Mouse (Mus musculus): ENCODE results near the gene Clca1.
"Not testable (repeated sequence)": the region's sequence is repeated elsewhere in the genome, so short reads cannot be mapped to it uniquely, and the experiment has no call there.

Clca1 gene

DNA sequence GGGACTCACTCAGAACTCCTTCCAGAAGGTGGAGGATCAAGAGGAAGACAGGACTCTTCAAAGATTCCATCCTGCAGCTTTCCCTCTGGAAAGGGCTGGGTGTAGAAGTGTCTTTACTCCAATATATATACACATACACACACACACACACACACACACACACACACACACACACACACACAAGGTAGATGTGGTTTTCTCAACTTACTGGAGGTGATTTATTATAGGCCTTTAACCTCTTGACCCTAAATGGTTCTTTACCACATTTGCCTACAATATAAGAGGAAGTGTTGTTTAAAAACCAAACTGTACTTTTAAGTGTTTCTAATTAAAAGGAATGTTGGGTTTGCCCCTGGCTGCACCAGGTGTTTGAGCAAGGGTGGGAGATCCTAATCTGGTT, at the start of gene Clca1:
Gene Clca1 (minus strand): TSS at position 101 of the 400 bp plus-strand sequence.
- no peak for DNase-seq (ENCODE audit: low spot score)

DNA sequence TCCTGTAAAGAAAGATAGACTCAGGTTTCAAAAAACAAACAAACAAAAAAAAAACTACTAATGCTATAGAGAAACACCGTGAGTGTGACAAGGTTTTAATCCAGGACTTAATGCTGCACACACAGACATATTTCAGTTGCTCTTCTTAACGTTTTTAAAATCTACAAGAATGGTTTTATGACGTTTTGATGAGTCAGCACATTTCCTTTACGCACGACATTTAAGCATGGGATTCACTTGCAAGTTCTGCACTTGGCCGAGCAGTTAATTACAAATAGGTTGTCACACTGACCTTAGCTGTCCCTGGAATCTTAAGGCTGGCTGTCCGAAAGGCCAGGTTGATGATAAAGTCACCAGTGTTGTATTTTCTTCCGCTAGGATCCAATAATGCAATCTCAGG, 48.3 kb upstream of the Clca1 start:
- DNase-seq (ENCODE audit: low spot score), result no peak

DNA sequence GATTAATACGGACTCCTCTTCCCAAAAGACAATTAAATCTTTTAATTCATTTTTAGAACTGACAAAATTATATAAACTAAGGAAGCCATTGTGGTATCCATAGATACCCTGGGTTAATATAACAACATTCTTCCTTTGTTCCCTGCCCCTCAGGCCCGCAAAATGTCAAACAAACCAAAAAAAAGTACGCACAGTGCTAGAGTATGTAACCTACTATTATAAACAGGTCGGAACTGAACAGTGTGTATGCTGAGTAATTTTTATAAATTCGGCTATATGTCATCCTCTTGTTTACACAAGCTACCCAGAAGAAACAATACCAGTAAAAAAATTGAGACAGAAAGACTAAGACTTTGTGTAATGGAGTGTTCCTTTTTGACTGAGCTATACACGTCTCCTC, 45.8 kb upstream of the Clca1 start:
- no peak for DNase-seq (ENCODE audit: low spot score)

DNA sequence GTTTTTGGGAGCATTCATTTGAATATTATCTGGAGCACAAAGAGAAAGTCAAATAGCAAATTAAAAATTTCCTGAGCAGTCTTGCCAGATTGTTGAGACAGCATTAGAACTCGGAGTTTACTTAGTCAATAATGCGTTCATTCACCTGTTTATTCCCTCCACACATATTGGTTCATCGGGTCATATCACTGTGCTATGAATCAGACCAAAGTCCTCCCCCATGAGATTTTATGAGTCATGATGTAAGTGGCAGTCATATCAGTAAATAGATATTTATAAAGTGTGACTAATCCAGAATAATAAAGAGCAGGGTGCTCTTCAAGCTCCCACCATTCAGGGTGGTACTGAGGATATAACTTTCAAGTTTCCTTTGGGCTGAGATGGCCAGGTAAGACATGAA, 39.8 kb upstream of the Clca1 start:
- no peak for DNase-seq (ENCODE audit: low spot score)

DNA sequence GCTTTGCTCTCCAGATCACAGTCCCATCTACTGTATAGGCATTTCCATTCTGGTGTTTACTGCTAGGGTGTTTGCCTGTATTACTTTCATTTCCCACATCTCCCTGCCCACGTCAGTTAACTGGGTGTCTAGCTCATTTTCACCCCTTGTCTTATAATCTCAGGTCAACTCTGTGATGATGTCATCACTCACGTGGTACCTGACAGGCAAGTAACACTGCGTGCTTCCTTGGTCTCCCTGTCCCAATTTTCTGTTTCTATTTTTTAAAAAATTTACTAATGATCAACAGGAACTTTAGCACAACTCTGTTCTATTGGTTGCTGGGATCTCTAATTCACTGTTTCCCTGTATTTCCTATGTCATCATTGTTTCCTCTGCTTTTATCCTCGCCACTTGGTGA, 36.4 kb upstream of the Clca1 start:
- no peak for DNase-seq (ENCODE audit: low spot score)

DNA sequence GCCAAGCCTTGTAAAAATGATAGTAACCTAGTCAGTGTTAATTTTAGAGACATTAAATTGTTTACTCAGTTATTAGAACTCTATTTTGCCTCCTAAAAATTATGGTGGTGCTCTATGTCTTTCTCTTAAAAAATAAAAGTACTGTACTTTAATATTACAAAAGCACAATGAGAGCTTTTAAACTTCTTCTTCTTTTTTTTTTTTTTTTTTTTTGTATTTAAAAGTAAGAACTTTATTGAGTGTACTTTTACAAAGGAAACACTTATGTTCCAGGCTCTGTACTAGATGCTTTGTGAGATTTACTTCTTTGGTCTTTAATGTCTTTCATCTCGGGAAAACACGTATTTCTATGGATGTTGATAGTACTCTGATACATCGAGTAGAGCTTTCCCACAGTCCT, 22.6 kb upstream of the Clca1 start:
- DNase-seq (ENCODE audit: low spot score), result not testable (repeated sequence)

DNA sequence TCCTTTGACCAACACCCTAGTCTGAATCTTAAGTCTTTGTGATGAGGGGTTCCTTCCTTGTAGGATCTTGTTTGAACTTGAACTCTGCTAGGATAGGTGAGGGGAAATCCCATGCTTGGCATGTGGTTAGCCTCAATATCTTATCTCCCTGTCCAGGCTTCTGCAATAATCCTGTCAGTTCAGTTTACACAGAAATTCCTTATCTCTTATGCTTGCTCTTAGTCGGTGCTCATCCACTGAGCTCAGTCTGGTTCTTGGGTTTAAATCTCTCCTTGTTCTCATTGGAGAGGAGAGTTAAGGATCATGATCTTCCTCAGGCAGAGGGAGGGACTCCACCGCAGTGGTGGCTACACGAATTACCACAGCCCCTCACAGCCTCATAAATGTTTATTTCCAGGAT, 17.2 kb upstream of the Clca1 start:
- DNase-seq (ENCODE audit: low spot score), result no peak

DNA sequence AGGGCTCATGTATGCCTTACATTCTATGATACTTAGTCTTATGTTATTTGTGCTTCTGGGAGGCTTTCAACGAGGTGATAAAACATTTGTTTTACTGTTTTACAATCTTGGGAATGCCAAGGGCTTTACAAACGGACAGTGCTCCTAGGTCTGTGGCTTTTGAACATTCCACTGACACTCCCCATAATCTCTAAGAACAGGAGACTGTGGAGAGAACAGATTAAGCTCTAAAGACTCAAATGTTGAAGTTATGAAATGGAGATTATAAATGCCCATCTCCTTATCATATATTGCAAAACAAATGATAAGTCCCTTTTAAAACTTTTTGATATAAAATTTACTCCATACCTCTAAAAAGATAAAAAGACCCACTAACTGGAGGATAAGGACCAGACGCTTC, 6.2 kb upstream of the Clca1 start:
- DNase-seq (ENCODE audit: low spot score), result no peak

DNA sequence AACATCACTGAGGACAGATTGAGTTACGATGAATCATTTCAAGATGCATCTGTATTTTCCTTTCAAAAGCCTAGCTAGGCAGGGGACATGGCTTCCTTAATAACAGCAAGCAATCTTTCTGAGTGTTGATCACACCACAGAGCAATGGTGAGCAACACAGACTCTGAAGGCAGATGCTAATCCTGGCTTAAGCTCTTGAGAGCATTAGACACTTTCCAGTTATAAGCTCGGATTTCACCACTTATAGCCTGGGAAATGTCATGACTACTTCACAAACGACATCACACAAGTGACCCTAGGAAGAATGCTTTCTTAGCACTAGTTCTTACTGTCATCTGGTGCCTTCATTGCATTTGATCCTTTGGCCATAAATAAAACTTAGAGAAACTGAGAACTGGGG, 4.5 kb downstream of the Clca1 start:
- DNase-seq (ENCODE audit: low spot score), result no peak

DNA sequence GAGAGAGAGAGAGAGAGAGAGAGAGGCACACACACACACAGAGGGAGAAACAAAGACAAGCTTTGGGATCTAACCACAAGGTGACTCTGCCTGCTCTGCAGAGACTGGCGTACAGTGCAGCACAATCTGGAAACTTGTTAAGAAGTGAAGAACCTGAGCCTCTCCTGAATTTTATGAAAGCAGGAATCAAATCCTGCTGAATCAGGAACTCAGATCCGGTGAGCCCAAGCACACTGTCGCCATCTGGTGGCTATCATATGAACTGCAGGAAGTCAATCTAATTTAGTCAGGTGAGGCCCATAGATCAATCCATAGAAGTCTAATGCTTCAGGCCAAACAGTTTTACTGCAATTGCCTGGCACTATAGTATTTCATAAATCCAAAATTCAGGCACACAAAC, 5.8 kb downstream of the Clca1 start:
- peak; percentile 35 for DNase-seq (ENCODE audit: low spot score)

DNA sequence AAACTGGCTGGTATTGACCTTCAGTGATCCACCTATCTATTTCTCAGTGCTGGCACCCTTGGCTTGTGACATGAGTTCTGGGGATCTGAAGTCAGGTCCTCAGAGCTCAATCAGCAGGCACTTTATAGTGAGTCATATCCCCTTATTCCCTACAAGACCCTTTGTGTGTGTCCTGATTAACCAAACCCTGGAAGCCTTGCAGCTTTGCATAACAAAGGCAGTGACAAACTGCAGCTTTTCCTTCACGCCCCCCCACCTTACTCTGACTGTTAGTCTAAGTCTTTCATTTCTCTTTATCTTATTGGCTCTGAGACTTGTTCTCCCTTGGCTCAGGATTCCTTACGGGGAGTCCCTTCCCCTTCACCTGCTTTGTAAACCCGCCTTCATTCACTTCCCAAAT, 14.8 kb downstream of the Clca1 start:
- DNase-seq (ENCODE audit: low spot score), result no peak

DNA sequence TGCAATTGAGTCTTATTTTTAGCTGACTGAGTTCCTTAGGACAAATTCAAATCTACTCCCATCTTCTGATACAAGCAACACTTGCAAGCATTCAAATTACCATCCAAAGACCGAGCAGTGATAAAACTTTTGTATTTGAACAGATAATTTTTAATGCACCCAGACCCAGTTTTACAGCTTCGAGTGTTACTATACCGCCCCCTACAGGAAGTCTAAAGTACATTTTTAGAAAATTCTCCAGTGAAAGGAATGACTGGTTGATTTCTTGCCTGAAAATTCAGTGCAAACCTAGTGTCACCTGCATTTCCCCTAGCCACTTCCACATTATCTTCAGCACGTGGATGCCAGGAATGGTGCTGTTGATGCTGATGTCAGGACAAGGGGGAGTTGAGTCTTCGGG, 28.2 kb downstream of the Clca1 start:
- no peak for DNase-seq (ENCODE audit: low spot score)

DNA sequence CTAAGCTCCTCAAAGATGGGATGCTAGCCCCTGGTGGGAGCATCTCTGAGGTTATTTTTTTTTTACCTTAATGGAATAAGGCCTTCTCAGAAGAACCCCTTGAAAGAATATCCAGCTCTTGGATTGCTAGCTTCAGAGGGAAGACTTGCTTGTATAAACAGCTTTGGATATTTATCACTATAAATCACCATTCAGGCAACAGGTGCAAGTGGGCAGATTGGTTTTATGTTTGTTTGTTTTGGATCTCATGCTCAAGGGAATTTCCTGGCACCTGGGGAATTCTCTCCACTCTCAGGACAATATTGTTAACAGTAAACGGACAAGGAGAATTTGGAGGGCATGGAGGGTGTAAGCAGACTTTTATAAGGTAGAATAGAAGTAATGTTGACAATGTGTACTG, 31.7 kb downstream of the Clca1 start:
- DNase-seq (ENCODE audit: low spot score), result no peak

DNA sequence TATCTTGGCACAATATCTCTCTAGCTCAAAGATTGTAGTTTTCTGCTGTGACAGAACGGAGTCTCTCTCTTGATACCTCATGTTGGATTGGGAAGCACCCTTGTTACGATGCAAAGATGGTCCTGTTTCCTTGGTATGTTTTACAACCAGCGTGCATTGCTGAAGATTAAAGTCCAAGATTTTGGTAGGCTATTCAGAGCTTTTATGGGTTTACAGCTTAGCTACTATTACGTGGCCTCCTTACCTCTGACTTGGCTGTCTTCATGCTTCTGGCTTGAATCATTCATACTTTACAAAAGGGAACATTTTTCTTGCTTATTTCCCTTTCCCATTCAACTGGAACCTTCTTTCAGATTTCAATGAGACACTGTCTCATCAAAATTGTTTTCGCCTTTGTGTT, 39.5 kb downstream of the Clca1 start:
- no peak for DNase-seq (ENCODE audit: low spot score)

DNA sequence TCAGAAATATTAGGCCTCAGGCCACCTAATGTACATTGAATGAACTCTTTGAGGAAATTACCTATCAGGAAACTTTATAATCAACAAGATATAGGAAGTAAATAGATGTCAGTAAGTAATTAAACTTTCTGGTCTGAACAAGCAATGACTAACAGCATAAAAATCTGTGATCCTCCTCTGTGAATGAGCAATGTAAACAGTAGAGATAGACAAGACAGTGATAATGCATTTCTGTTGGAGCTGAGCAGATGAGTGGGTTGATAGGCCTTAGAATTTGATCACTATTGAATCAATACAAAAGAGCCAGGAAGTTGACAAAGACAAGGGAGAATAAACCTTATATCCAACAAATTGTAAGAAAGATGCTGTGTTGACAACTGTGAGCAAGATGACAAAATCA, 40.0 kb downstream of the Clca1 start:
- no peak for DNase-seq (ENCODE audit: low spot score)

DNA sequence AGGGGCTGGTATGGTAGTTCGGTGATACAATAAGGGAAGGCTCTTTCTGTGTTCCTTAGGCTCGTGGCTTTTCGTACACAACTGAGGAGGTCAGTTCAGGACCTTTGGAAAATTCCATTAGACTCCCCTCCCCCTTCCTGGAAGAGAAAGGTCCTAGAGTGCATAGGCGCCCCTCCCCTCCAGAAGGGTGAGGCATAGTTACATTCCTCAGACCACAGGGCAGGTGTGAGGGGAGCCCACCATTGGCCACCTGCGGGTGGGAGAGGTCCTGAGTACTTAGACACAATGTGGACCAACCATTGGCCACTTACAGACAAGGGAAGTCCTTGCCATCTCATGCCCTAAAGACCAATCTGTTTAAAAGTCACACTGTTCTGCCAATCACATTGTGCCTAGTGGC, 46.7 kb downstream of the Clca1 start:
- DNase-seq (ENCODE audit: low spot score), result no peak

DNA sequence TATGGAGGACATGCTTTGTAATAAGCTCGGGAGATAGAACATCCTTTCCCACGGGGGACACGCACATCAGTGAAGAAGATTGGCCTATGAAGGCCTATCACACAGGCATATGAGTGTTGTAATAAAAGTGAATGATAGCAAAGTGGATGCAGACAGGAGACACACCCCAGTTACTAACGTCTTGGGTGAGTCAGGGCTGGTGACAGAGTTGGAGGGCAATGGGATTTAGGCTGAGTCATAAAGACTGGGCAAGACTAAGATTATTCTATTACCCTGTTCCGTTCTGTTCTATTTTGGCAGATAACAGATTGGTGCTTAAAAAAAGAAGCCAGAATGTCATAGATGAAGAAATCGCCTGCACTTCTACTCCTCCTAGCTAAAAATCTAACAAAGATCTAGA, 52.0 kb downstream of the Clca1 start:
- DNase-seq (ENCODE audit: low spot score), result no peak

DNA sequence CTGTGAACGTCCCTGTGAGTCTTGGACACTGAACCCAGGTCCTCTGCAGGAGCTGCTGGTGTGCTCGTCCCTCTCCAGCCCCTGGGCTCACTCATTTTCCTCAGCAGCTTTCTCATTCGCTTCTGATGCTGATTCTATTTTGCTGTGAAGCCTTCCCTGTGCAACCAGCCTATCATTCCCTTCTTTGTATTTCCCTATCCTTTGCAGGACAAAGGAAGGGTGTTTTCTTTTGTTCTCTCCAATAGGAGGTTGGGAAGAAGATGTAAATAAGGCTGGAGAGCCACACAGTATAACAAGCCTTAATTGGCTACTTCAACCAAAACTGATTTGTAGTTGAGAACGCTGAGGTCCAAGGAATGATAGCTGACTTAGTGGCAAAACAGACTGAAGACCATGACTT, 54.9 kb downstream of the Clca1 start:
- DNase-seq (ENCODE audit: low spot score), result no peak

DNA sequence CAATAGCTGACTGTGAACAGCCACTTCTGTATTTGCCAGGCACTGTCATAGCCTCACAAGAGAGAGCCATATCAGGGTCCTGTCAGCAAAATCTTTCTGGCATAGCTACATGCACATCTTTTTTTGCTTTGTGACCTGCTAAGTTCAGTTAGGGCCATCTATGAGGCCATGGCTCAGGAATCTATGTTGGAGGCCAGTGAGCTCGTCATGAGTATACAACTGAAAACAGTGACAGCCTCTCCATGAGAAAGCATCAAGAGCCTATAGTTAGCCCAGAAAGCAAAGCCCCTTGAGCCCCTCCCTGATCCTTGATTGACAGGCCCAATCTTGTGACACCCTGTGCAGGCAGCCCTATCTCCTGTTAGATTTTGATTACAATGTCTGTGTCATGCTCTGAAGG, 56.5 kb downstream of the Clca1 start:
- no peak for DNase-seq (ENCODE audit: low spot score)

DNA sequence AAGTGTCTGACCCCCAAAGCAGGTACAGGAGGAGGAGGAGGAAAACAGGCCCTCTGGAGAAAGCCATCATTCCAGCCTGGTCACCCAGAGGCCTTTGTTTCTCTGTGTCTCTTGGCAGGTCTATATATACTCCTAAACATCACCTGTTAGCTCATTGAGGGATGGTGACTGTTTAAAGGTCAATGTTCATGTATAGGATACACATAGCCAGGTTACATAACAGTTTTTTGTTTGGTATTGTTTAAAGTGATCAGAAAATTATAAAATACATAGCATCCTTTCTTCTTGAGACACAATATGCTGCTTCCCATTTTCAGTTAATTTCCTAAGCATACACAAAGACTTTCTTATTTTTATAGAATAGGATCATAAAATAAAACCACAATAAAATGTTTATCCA, 57.6 kb downstream of the Clca1 start, which contains the start of gene Clca4a:
Gene Clca4a (minus strand): TSS at position 101 of the 400 bp plus-strand sequence.
- no peak for DNase-seq (ENCODE audit: low spot score)

DNA sequence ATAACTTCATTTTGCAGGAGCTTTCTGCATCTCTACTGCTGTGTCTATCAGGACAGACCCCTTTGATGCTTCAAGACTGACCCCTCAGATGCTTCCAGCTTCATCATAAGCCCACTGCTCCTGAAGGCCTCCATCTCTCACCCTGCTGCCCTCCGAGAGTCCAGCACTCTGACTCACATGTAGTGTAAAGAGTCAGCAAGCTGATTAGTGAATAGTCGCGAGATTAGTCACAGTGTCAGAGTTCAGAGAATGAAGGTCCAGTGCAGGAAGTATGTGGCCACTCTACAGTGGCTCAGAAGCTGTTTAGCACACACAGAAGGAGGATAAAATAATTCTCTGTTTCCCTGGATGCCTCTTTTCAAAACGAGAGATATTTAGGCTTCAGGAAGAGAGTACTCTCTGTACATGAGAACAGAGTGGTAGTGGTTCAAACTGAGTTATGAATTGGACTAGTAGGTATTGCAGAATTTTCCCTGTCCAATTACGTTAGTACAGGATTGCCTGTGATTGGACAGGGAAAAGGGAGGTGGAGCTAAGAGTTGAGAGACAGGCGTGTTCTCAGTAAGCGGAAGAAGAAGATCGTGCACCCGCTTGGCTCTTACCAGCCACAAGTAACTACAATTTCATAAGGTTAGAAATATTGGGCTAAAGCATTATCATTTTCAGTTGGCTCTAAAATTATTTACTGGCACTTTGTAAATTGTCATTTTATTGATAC, 60.9 kb downstream of the Clca1 start:
- DNase-seq (ENCODE audit: low spot score), result no peak

DNA sequence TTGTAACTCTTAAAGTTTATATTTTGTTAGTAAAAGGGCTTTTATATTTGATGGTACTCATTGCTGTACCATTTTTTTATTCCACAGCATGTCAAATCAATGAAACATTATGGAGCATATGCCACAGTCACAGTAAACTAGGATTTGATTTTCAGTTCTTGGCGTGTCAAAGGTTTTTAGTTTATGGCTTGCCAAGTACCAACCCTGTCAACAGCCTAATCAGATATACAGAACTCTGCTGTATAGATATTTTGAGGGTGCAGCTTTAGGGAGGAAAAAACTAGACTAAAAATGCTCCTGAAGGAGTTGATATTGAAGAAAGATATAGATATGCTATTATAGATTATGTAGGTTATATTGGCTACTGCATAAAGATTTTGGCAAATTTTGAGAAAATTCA, 62.8 kb downstream of the Clca1 start:
- DNase-seq (ENCODE audit: low spot score), result no peak

DNA sequence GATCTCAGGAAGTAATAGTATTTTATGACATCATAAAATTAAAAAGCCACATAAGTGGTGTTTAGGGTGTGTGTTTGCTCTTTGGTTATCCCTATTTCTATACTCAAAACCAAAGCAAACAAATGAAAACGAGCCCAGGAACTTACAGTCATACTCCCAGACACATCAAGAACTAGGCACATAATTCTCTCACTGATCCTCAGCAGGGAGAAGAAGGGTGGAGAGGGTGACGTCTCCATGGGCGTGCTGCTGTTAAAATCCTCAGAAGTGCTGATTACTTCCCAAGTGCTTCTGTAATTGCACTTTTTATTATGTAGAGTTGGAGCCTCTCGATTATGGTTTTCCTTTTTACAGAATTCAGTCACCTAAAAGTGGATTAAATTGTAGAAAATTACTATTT, 66.5 kb downstream of the Clca1 start:
- DNase-seq (ENCODE audit: low spot score), result no peak
